Mouse (Mus musculus): ENCODE results near the gene Mfge8. TPM values are rescaled to one million over a fixed set of nuclear protein-coding genes. Genes with fewer than 3 reads are reported as not detected.

Gene Mfge8
- polyA plus RNA-seq, 1 experiment from 2014 or later = 229 TPM

Other genes with a start within 250 kb of the Mfge8 start
- gene Isg20, start 235.6 kb downstream of the Mfge8 start, polyA plus RNA-seq (2018) = 7.3 to 28.0 TPM (median 9.8 TPM) in 3 replicates
- gene Acan, start 95.6 kb downstream of the Mfge8 start, polyA plus RNA-seq (2018) = not detected in 3 replicates
- gene Hapln3, start 18.0 kb downstream of the Mfge8 start, polyA plus RNA-seq (2018) = not detected in 3 replicates
- 18.4 to 25.1 TPM (median 23.3 TPM) in 3 replicates for gene Abhd2, start 124.1 kb upstream of the Mfge8 start, polyA plus RNA-seq (2018)
- gene Rlbp1, start 238.0 kb upstream of the Mfge8 start, polyA plus RNA-seq (2018) = not detected in 3 replicates
- 0.18 to 2.9 TPM (median 1.1 TPM) in 3 replicates for gene Fanci, start 242.9 kb upstream of the Mfge8 start, polyA plus RNA-seq (2018)

Data from macrophage (primary cell).